11 mouse cellular contexts compared by ENCODE assay signal in genomic region chr2:70389162-70389561, GRCm38 (mm10).
"Had no signal": no experiment of that assay in that cellular context is flagged by ENCODE, and none has a peak within 500 bp of the region (broad histone marks: within the 10 kb centered on the region; RNA-seq: fewer than 3 reads in every experiment).

No protein-coding gene starts in this region.

- ATAC-seq: liver, embryonic 12.5 days had no signal

- H3K9me3 ChIP-seq: limb, embryonic 15.5 days; liver, embryonic 12.5 days; neural tube, embryonic 13.5 days; stomach, embryonic 15.5 days had no signal

- H3K4me1 ChIP-seq: liver, embryonic 12.5 days; stomach, embryonic 15.5 days had no signal

- DNase-seq: kidney, adult 18-20 months; layer of hippocampus, adult 9-11 months; layer of hippocampus, postnatal 36 days; right cerebral cortex, postnatal 14 days; thymus, adult 2 months; thymus, postnatal 25 days had no signal

- H3K27ac ChIP-seq: kidney, postnatal 0 days; limb, embryonic 15.5 days; liver, embryonic 12.5 days; neural tube, embryonic 13.5 days; stomach, embryonic 15.5 days had no signal

- H3K9ac ChIP-seq: limb, embryonic 15.5 days; liver, embryonic 12.5 days; neural tube, embryonic 13.5 days; stomach, embryonic 15.5 days had no signal

- H3K27me3 ChIP-seq: limb, embryonic 15.5 days; liver, embryonic 12.5 days; neural tube, embryonic 13.5 days; stomach, embryonic 15.5 days had no signal

- H3K4me2 ChIP-seq: liver, embryonic 12.5 days; neural tube, embryonic 13.5 days; stomach, embryonic 15.5 days had no signal

- H3K36me3 ChIP-seq: limb, embryonic 15.5 days; liver, embryonic 12.5 days; neural tube, embryonic 13.5 days; stomach, embryonic 15.5 days had no signal

- H3K4me3 ChIP-seq: limb, embryonic 15.5 days; liver, embryonic 12.5 days; neural tube, embryonic 13.5 days; stomach, embryonic 15.5 days had no signal
